Mouse (Mus musculus) kidney, postnatal 10 days (tissue): ENCODE measurements at regions not wholly inside any gene's neighbourhood (a gene's known extent, or its start where the extent isn't known, plus 50 kb on each side); places are given as distances from the start of the nearest gene placed in this dataset.

Source experiments
- DNase-seq: peaks from one replicate; pipeline ENCODE4 v3.0.0; 2021; ENCODE audit warnings: mixed read lengths

DNA sequence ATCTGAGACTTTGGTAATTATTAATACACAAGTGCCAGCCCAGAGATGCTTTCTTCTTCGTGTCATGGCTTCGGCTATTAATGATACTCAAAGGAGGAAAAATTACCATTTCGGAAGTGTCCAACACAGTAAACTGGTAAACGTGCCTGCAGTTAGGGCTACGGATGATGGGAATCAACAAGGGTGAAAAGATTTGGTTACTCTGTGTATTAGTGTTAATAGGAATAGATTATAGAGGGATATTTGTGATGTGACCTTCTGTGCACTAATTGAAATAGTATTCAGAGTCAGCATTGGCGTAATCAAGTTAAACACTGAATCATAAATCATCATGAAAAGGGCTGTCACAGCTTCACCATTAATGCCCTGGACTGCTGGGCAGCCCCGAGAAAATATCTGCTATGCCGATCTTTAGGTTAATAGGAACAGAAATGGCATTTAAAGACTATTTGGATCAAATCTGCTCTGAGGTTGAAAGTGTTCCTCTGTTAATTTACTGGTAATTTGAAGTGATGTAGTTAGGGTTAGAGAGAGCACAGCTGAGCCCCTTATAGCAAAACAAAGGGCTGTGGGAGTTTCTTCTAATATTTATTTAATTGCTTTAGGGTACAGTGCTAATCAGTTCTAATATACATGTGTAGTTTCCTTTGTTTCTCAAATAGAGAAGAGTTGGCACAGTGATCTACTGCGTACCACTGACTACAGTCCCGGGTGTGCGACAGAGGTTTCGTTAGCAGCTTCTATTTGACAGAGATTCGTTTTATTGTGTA, 160.7 kb downstream of the Rpl36a-ps1 start:
- no peak for DNase-seq

DNA sequence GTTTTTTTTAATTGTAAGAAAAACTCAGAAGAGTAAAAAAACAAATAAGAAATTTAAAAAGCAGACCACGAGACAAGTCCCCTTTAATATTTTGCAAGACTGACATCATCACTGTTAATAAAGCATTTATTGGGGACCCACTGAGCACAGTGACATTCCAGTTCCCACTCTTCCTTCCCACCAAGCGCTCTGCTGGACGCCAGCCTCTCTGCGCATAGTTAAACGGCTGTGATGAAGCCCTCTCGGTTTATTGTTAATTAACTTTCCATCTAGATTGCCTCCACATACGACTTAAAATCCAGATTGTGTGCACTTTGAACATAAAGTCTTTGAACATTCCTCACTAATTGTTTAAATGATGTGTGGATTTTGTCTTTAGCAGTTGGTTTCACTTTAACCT, 161.7 kb downstream of the Rpl36a-ps1 start:
- DNase-seq = no peak

DNA sequence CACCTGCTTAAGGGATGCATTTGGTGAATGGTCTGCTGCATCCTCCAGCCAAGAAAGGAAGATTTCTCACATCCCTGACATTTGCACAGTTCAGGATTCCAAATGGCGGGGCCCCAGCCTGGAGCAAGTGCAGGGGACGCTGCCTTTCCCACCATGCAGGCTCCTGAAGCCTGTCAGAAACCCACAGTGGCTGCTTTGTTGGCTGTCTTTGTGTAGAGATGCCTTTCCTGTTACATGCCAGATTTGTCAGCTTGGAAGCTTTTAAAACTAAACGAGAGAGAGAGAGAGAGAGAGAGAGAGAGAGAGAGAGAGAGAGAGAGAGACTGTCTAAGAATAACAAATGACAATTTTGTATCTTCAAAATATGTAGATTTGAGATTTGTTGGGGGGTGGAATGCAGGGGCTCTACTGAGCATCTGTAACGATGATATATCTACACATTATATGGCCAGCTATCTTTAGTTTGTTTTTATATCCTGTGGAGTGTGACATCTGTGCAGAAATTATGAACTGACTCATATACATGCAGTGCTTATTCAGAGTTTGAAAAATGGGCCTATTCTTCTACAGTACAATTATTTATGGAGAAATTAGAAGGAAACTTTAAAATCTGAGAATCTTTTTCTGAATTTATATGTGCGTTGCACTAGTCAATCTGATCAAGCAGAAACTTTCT, 164.0 kb downstream of the Rpl36a-ps1 start:
- DNase-seq = no peak

DNA sequence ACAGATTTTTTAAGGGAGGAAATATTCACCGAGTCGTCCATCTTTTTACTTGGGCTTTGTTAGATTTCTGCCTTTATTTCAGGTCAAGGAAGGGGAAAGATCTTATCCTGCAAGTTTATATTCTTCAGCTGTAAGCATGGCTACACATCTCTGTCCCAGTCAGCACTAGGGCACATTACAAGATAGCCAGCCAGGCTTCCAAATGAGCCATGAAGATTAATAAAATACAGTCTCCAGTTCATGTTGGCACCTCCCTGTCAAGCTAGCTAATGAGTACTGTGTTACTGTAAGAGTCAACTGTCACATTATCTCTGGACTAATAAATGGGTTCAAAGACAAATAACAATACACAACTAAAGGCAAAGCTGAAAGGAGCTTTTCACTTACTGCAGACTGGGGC, 166.6 kb downstream of the Rpl36a-ps1 start:
- DNase-seq = no peak

DNA sequence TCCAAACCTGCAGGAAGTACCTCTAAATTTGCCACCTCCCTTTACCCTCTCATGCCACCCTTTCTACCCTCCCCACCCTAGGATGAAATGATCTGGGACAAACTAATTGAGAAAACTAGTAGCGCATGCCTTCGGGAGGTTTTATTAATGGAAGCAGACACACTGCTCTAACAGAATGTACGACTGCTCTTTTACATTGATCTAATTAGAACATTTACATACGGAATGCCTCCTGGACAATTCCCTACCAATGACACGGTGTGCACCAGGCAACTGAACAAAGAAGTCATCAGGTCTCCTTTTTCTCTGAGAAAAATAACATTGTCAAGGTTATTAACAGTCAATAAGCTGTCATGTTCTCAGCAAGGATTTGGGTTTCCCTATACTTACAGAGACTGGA, 180.5 kb downstream of the Rpl36a-ps1 start:
- no peak for DNase-seq

DNA sequence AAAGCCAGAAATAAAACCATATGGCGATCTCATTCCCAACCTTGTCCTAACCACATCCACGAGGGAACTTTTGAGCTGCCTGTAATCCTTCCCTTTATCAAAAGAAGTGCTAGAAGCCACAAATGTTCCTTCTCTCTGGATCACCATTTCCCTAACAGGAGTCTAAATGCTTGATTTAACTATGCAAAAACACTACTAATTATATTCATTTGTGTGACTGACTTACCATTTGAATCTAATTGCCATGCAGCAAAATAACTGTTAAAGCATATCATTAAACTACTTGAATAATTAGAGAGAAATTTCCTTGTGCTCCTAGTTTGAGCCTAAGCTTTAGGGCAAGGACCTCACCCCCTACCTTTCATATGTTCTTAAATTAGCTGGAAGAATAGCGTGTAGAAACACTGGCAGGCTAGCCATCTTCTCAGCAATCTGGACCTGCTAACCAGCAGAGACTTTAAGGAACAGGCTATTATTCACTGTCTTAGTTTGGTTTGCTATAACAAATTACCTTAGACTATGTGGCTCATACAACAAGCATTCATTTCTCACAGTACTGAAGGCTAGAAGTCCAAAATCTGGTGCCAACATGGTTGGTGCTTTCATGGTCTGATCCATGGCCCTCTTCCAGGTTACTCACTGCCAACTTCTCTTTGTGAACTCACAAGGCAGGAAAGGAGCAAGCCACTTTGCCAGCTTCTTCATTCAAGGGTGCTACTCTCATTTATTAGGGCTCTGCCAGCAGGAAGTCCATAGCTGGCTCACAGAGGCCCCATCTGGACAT, 183.7 kb downstream of the Rpl36a-ps1 start:
- DNase-seq = no peak

DNA sequence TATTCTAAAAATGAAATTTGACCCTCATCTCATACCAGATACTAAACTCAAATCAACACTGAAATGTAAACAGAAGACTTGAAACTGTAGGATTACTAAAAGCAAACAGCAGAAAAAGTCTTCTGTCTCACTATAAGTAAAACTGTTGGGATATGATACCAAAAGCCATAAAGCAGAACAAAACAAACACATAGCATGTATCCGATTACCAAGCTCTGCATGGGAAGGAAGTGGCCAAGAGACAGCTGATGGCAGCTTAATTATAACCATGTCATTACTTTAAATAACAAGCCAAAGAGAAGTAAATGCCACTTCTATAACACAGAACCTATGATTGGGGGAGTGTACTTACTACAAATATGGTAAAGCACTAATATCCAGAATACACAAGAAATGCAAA, 186.0 kb downstream of the Rpl36a-ps1 start:
- DNase-seq = no peak

DNA sequence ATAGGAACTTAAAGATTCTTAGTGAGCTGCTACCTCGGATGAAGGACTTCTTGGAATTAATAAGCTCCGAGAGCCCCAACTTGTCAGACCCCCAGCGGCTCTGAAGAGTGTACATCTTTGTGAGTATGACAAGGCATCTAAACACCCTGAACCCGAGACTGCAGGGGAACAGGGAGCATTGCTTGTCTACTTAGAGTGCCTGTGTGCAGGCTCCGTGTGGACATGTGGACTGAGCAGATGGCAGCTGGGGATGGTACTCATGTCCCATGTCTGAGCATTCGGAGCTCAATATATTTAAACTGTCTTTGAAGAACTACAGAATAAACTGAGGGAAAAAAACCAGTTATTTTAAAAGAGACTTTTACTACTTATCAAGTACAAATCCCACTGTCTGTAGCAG, 189.1 kb downstream of the Rpl36a-ps1 start:
- no peak for DNase-seq

DNA sequence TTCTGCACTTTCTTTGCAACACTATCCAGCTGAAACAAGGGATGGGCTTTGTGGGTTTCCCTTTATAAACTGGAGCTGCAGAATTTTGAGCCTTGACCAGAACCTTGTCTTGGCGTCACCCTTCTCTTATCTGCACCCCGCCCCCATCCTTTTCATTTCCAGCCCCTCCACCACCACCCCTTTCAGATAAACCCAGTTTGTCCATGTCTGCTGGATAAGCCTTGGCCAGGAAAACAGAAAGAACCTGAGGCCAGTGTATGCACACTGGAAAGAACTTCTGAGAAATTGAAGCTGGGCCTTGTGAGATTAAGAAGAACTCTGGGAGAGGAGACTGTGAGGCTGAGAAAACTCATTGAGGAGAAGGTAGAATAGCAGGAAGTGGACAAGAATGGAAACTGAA, 192.8 kb downstream of the Rpl36a-ps1 start:
- no peak for DNase-seq

DNA sequence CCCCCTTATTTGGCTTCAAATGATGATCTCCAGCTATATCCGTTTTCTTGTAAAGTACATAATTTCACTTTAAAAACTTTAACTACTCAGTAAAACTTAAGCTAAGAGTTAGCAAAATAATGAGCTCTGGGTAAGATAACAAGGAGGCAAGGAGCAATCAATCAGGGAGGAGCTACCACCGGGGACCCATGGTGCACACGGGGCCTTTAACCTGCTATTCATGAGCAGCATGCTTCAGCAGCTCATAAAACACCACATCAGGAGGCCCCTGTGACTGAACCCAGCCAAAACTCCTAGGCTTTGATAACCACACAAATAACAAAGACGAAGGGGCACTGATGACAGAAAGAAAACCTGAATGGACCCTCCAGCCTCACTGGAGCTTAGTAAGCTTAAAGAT, 202.1 kb downstream of the Rpl36a-ps1 start:
- no peak for DNase-seq

DNA sequence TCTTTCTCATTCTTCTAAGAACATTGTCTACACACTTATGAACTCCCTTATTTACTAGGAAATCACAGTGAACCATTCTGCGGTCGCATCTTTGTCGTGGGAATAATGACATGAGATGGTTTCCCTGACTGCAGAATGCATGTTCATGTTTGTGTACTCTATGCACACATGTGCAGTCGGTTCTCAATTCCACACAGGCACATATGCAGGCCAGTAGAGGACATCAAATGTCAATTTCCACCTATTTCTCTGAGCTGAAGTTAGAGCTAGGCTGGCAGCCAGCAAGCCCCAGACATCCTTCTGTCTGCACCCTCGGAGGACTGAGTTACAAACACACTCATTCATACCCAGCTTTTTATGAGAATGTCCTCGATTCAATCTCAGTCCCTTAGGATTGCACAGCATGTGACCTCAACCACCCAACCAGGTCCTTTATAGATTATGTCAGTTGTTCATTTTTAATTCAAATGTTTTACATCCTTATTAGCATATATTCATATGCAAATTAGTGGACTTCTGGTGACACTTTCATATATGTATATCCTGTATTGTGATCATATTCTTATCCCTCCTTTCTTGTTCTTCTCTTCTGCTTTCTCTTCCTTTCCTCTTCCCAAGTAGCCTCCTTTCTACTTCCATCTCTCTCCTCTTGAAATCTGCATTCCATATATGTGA, 202.7 kb downstream of the Rpl36a-ps1 start:
- DNase-seq = no peak

DNA sequence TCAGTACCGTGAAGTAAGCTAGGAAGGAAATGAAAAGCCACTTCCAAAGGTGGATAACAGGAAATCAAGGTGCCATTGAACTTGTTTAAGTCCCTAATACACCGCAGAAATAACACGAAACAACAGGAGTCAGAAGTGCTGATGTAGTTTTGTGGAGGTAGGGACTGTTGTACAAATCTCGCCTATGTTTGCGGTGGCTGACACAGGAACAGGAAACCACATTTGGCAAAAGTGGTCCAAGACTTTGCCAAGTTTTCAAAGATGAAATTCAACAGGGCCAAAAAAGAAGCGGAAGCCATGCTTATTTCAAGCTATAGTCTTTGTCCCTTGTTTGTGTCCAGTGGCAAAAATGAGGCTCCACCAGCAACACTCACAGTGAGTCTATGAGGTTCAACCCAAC, 204.3 kb downstream of the Rpl36a-ps1 start:
- no peak for DNase-seq

DNA sequence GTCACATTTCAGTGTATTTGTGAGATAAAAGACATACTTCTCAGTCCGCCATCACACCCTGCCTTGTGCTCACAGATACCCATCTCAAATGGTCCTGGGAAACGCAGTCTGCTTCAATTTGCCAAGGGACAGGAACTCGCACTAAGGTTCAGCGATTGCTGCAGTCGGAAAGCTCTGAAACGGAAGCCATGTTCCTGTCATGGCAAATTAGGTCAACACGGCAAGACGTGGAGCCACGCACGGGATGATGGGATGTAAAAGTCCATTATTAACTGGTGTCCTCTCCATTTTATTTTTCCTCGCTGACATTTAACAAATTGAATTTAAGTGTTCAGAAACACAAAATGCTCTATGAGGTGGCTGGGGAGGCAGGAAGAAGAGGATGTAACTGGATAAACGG, 212.4 kb downstream of the Rpl36a-ps1 start:
- DNase-seq = no peak

DNA sequence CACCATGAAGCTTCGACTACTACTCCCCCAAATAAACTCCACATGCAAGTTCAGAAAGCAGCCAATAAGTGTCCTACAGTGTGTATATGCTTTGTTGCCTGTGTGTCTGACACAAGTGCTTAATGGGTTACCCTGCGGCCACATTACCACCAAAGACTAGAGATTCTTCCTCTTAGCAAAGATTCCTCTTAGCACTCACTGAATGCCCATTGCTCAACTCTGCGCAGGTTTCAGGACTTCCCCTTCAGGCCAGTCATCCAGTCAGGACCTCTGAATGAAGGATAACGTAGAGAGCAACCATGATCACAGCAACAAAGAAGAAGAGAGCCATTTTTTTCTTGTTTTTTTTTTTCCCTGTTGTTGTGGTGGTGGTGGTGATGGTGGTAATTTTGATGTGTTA, 222.0 kb downstream of the Rpl36a-ps1 start:
- DNase-seq = no peak

DNA sequence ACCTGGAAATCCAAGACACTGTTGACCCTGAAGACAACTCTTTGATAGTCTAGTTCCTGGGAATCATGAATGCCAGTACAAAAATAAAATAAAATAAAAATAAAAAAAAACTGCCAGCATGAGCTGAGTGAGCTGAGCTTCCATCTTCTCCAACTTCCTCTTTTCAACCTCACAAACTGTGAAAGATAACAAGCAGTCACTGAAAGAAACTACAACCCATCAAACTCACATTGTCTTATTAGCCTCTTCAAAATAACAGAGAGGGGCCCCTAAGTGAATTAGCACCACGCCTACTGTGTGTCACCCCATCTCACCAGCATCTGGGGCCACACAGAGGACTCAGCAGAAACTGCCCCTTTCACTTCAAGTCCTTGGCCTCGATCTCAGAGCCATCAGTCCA, 225.3 kb downstream of the Rpl36a-ps1 start:
- DNase-seq = no peak

DNA sequence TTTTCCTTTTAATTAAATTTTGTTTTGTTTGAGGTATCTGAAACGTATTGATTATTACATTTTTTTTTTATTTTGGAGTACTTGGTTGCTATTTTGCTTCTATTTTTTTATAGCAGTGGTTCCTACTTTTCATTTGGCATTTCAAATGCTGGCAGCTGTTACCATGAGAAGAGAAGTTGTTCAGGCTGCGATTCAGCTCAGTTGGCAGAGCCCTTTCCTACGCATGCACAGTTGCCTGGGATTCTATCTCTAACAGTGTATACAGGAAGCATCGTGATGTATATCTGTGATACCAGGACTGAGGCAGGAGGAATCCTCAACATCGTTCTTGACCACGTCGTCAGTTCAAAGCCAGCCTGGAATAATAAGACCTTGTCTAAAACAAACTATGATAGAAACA, 226.6 kb downstream of the Rpl36a-ps1 start:
- no peak for DNase-seq

DNA sequence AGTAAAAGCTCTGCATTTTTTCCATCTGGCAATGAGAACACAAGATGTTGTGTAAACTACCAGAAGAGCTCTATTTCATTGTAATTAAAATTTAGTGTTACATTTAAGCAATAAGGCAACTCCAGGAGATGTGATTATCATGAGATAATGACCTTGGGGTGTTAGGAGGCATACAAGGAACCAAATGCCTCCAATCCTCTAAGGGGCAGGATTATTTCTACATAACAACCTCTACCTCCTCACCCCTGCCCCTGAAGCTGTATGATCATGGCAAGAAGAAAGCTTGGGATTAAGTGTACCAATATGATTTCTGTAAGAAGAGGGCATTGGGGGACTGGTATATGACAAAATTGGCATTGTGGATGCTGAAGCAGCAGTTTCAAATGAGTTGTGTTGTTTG, 228.8 kb downstream of the Rpl36a-ps1 start:
- DNase-seq = no peak

DNA sequence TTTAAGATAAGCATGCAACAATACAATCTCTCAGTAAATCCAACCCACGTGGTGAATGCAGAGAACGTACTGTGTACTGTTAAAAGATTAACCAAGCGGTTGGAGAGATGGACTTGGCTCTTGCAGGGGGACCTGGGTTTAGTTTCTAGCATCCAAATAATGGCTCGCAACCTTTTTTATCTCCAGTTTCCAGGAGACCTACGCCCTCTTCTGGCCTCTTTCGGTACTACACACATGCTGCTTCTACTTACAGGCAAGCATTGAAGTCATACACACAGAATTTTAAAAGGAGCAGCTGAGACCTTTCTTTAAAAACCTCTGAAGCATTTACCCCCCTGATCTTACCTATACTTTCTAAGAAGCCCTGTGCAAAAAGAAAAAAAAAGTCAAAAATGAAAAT, 243.4 kb downstream of the Rpl36a-ps1 start:
- no peak for DNase-seq

DNA sequence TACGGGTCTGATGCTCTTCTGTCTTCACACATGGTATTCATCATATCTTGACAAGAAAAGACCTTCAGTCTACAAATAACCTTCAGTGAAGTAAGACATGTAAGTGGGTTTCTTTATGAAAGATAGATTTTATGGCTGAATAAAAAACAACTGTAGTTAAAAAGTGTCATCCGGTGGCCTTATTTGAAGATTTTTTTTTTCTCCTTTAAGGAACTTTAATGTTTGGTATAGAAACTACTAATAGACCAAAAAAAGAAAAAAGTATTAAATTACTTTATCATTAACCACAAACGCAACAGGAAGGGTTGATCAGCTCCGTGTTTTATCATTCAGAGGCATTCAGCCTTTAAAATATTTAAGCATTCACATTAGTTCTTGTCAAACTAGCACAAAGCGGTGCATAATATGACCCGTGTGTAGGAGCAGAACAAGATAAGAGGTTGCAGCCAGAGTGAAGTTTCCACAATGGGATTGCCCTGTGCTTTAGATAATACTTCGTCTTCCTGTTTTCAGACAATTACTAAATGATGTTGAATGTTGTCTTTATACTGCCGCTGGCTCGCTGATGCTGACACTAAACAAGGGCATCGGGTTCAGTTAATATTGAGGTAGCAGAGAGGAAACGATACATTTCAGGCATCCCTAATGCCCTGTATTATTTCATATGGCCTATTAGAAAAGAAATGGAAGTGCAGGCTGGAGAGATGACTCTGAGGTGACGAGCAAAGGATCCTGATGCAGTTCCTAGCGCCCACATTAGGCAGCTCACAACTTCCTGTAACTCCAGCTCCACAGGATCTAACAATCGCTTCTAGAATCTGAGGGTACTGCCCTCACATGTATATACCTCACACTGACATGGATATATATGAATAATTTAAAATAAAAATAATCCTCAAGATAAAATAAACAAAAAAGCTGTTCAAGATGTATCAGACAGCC, 244.8 kb downstream of the Rpl36a-ps1 start:
- DNase-seq = no peak

DNA sequence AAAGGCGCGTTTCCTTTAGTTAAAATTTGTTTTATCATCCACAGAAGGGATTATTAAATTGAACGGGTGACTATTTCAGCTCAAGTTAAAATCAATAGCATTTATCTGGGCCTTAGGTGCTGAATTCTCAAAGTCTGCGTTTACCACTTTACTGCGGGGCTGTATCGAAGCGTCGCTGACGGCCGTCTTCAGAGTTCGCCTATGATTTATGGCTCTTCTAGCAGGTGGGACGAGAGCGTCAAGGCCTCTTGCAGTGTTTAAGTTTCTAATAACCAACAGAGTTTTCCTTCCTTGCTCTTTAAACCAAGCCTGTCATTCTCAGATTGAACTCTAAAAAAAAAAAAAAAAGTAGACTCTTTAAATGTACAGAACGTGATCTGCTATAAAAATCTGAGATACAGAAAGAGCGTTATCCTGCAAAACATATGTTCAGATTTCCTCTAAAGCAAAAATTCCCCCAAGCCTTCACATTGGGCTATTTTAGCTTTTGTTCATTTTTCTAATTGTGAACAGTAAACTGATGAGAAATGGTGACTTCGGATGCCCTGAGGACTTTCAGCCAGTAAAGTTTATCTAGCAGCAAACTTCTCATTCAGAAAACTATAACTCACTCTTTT, 246.9 kb downstream of the Rpl36a-ps1 start:
- DNase-seq = no peak

DNA sequence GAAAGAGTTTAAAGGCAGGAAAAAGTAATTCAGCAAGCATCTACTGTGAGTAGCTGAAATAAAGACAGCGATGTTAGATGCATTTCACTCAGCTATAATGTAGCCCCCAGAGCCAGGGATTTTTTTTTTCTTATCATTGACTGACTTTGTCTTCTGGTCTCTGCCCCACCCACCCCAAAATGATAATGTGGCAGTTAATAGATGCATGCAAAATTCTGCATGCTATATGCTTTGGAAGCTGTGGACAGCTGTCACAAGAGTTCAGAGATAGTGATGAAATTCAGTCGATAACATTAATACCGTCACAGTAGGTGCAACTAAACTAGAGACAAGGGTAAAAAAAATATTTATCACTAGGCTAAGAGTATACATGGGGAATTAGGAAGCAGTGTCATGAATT, 263.7 kb downstream of the Rpl36a-ps1 start:
- DNase-seq = no peak

DNA sequence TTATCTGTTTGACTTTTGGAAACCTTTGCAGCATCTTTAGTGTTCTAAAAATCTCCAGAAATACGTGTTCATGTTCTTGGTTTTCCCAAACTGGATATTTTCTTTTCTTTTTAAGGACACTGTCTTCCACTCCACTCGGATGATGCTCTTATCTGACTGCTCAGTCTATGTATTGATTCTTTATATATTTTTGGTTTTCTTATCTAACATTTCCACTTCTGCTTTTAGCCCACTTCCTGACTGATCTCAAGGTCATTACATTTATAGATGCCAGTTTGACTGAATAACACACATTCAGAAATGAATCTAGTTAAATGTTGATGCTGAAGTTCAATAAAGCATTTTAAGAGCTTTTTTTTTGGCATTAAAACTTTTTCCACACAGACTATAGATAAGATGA, 265.3 kb downstream of the Rpl36a-ps1 start:
- no peak for DNase-seq
